Mouse (Mus musculus) brain, embryonic 18.5 days (tissue): ENCODE measurements at regions not wholly inside any gene's neighbourhood (a gene's known extent, or its start where the extent isn't known, plus 50 kb on each side); places are given as distances from the start of the nearest gene placed in this dataset.

Experiments used
- DNase-seq: peaks from one replicate; pipeline ENCODE4 v3.0.0-alpha.2; 2012; ENCODE audit warnings: low read depth, low spot score

- DNase-seq, result no peak
These were observed 253.3 kb upstream of the Mmadhc start for GRCm38 (mm10) chr2:50549871-50550270.

GRCm38 (mm10) chr2:50539741-50540441, 243.3 kb upstream of the Mmadhc start:
- no peak for DNase-seq

GRCm38 (mm10) chr2:50538068-50538467, 241.5 kb upstream of the Mmadhc start:
- no peak for DNase-seq

GRCm38 (mm10) chr2:50535085-50535878, 238.7 kb upstream of the Mmadhc start:
- DNase-seq, result no peak

GRCm38 (mm10) chr2:50533702-50534101, 237.1 kb upstream of the Mmadhc start:
- DNase-seq, result no peak

GRCm38 (mm10) chr2:50527425-50527824, 230.8 kb upstream of the Mmadhc start:
- no peak for DNase-seq

- no peak for DNase-seq
These were observed 228.4 kb upstream of the Mmadhc start for GRCm38 (mm10) chr2:50524838-50525615.

GRCm38 (mm10) chr2:50520169-50520568, 223.6 kb upstream of the Mmadhc start:
- no peak for DNase-seq

GRCm38 (mm10) chr2:50519129-50519504, 222.5 kb upstream of the Mmadhc start:
- DNase-seq, result no peak

GRCm38 (mm10) chr2:50518371-50519128, 221.9 kb upstream of the Mmadhc start:
- no peak for DNase-seq

- no peak for DNase-seq
These were observed 216.7 kb upstream of the Mmadhc start for GRCm38 (mm10) chr2:50513276-50513675.

GRCm38 (mm10) chr2:50498713-50499112, 202.1 kb upstream of the Mmadhc start:
- no peak for DNase-seq

GRCm38 (mm10) chr2:50496057-50496433, 199.4 kb upstream of the Mmadhc start:
- DNase-seq, result no peak

- DNase-seq, result no peak
These were observed 198.8 kb upstream of the Mmadhc start for GRCm38 (mm10) chr2:50495141-50496056.

GRCm38 (mm10) chr2:50493597-50494335, 197.2 kb upstream of the Mmadhc start:
- no peak for DNase-seq

- DNase-seq, result no peak
These were observed 167.2 kb upstream of the Mmadhc start for GRCm38 (mm10) chr2:50463799-50464198.

GRCm38 (mm10) chr2:50462378-50462777, 165.8 kb upstream of the Mmadhc start:
- no peak for DNase-seq

GRCm38 (mm10) chr2:50456654-50457053, 160.1 kb upstream of the Mmadhc start:
- no peak for DNase-seq

- no peak for DNase-seq
These were observed 151.5 kb upstream of the Mmadhc start for GRCm38 (mm10) chr2:50448117-50448516.

- peak; percentile 10 for DNase-seq
These were observed 149.4 kb upstream of the Mmadhc start for GRCm38 (mm10) chr2:50445963-50446485.
